Mouse (Mus musculus) embryonic fibroblast, embryonic 13.5 days (primary cell): ENCODE measurements around the gene Auts2. TPM values are rescaled to one million over a fixed set of nuclear protein-coding genes. Genes with fewer than 3 reads are reported as not detected.

ENCODE experiments used
- H3K27ac ChIP-seq: 2 replicates; pipeline ENCODE4 v1.5.1; 2012; ENCODE audit warnings: low read length, control low read depth, inconsistent platforms; ENCODE audit not compliant: insufficient read depth
- H3K4me1 ChIP-seq: 2 replicates; pipeline ENCODE4 v1.6.1; 2011; ENCODE audit warnings: low read length; ENCODE audit not compliant: control insufficient read depth, insufficient read depth
- H3K4me3 ChIP-seq: 2 replicates; pipeline ENCODE4 v1.5.1; 2011; ENCODE audit warnings: mild to moderate bottlenecking, control low read depth, low read length; ENCODE audit not compliant: insufficient read depth
- CTCF ChIP-seq: IDR thresholded peaks from 2 replicates; pipeline ENCODE4 v1.5.1; 2011; ENCODE audit warnings: mild to moderate bottlenecking, control low read depth, low read length, moderate library complexity, borderline replicate concordance; ENCODE audit not compliant: insufficient read depth
- POLR2A ChIP-seq: IDR thresholded peaks from 2 replicates; pipeline ENCODE4 v1.6.1; 2011; ENCODE audit warnings: low read depth, mild to moderate bottlenecking, control low read depth, low read length, moderate library complexity
- polyA plus RNA-seq: library from polyadenylated mRNA; stranded (reverse); fragments of >200 nt; gene quantifications from 2 replicates; pipeline ENCODE4 v1.2.4, GENCODE M21; 2011; ENCODE audit warnings: low read depth; ENCODE audit not compliant: missing spikeins, insufficient read length

Gene Auts2
- polyA plus RNA-seq, 1 experiment: 26.0 TPM

- no peak overlapping the region for H3K4me3 ChIP-seq
- TF ChIP-seq CTCF (no peak), POLR2A (no peak)
- H3K27ac ChIP-seq: no peak overlapping the region
- H3K4me1 ChIP-seq: no peaks in the 10 kb centered on the region
These were observed 42.3 kb downstream of the Auts2 start for GRCm38 (mm10) chr5:132500817-132501231.

- no peaks in the 10 kb centered on the region for H3K4me1 ChIP-seq
- TF ChIP-seq CTCF (no peak), POLR2A (no peak)
- no peak overlapping the region for H3K4me3 ChIP-seq
- no peak overlapping the region for H3K27ac ChIP-seq
These were observed 44.2 kb downstream of the Auts2 start for GRCm38 (mm10) chr5:132498896-132499295.

DNA sequence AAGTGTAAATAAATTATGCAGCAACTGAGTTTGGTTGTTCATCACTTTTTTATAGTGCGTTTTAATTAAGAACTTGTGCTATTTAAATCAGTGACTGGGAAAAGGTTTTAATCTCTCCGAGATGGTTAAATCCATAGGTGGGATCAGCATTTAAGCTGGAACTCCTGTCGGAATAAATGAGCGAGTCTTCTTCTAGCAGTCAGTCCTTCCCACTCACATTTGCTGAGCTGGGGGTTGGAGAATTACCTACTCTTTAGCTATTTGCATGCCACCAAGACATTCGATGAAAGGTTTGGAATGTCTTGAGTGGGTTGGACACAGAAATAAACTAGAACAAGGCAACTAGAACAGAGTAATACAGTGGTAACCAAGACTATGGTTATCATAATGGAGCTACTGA, 45.1 kb downstream of the Auts2 start:
- H3K27ac ChIP-seq: no peak overlapping the region
- no peak for TF ChIP-seq CTCF
- TF ChIP-seq POLR2A: no peak
- no peaks in the 10 kb centered on the region for H3K4me1 ChIP-seq
- H3K4me3 ChIP-seq: no peak overlapping the region

GRCm38 (mm10) chr5:132492793-132493192, 50.4 kb downstream of the Auts2 start:
- Histone ChIP-seq H3K4me1 (peaks cover 3% of the 10 kb centered on the region; the same call in 1 of the 2 replicates), H3K4me3 (no peak overlapping the region), H3K27ac (no peak overlapping the region)
- TF ChIP-seq POLR2A: no peak
- no peak for TF ChIP-seq CTCF

DNA sequence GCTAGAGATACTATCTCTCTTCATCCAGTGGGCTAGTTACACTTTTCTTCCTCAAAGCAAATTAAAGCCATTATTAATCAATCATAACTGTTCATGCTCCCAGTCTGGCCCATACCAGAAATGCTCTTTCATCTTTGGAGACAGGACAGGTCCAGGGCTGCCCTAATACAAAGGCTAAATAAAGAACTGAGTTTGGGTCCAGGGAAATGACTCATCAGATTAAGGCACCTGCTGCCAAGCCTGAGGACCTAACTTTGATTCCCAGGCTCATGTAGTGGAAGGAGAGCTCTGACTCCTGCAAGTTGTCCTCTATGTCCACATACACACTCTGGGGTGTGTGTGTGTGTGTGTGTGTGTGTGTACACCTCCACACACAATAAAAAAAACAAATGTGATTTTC, 51.1 kb downstream of the Auts2 start:
- Histone ChIP-seq H3K4me3 (no peak overlapping the region), H3K4me1 (peaks cover 3% of the 10 kb centered on the region; the same call in 1 of the 2 replicates), H3K27ac (no peak overlapping the region)
- TF ChIP-seq CTCF (no peak), POLR2A (no peak)

DNA sequence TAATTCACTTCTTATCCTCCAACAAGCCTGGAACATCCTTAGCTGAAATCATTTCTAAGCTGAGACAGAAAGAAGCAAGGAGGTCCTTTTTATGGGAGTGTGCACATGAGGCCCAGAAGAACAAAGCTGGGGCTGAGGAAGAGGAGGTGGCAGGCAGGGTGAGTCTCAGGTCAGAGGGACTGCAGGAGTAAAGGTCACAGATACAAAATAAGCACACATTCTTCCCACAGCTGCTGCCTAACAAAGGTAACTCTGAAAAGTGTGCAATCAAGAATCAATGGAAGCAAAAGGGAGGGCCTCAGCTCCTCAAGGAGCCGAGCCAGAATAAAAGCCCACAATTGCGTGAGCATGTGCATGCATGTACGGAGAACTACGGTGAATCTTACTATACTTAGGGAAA, 51.6 kb downstream of the Auts2 start:
- TF ChIP-seq POLR2A (no peak), CTCF (no peak)
- no peak overlapping the region for H3K27ac ChIP-seq
- peaks cover 3% of the 10 kb centered on the region; the same call in 1 of the 2 replicates for H3K4me1 ChIP-seq
- H3K4me3 ChIP-seq: no peak overlapping the region

- TF ChIP-seq CTCF: no peak
- TF ChIP-seq POLR2A: no peak
- Histone ChIP-seq H3K4me3 (no peak overlapping the region), H3K4me1 (peaks cover 3% of the 10 kb centered on the region; the same call in 1 of the 2 replicates), H3K27ac (peak overlapping the region; percentile 45; the same call in 1 of the 2 replicates)
These were observed 52.8 kb downstream of the Auts2 start for GRCm38 (mm10) chr5:132490326-132490725.

GRCm38 (mm10) chr5:132489736-132490313, 53.3 kb downstream of the Auts2 start:
- Histone ChIP-seq H3K4me1 (peaks cover 3% of the 10 kb centered on the region; the same call in 1 of the 2 replicates), H3K4me3 (no peak overlapping the region), H3K27ac (peak overlapping the region; percentile 45; the same call in 1 of the 2 replicates)
- TF ChIP-seq CTCF (no peak), POLR2A (no peak)

- TF ChIP-seq POLR2A: no peak
- no peak for TF ChIP-seq CTCF
- H3K4me1 ChIP-seq: no peaks in the 10 kb centered on the region
- H3K4me3 ChIP-seq: no peak overlapping the region
- no peak overlapping the region for H3K27ac ChIP-seq
These were observed 56.3 kb downstream of the Auts2 start for GRCm38 (mm10) chr5:132486831-132487230.

- Histone ChIP-seq H3K4me3 (no peak overlapping the region), H3K4me1 (no peaks in the 10 kb centered on the region), H3K27ac (no peak overlapping the region)
- TF ChIP-seq CTCF: no peak
These were observed 57.1 kb downstream of the Auts2 start for GRCm38 (mm10) chr5:132485994-132486393.
